Mouse (Mus musculus): Measurements from ENCODE around the gene Olfr573-ps1. TPM values are rescaled to one million over a fixed set of nuclear protein-coding genes. Genes with fewer than 3 reads are reported as not detected.

Olfr573-ps1 gene
- polyA plus RNA-seq, 1 experiment from 2014 or later, result not detected

- ATAC-seq (ENCODE audit: low read depth) (no peak; the same call in 1 of the 2 replicates), DNase-seq (peak; percentile 5)
- no peaks in the 10 kb centered on the region for H3K36me3 ChIP-seq
- H3K4me1 ChIP-seq (replicated peaks), result no peaks in the 10 kb centered on the region
- H3K27ac ChIP-seq, result no peak overlapping the region
- 3% methylated on average over 1 of the region's 1 CpGs for WGBS (ENCODE audit: insufficient replicate concordance)
- no peak overlapping the region for H3K4me3 ChIP-seq (replicated peaks)
- no peak overlapping the region for H3K4me2 ChIP-seq
- H3K9ac ChIP-seq, result no peak overlapping the region
- H3K27me3 ChIP-seq, result no peaks in the 10 kb centered on the region
- H3K9me3 ChIP-seq (replicated peaks), result no peaks in the 10 kb centered on the region
Measured at GRCm38 (mm10) chr7:102919632-102920031, 22.7 kb downstream of the Olfr573-ps1 start.

- 49% methylated on average over 4 of the region's 4 CpGs for WGBS (ENCODE audit: insufficient replicate concordance)
- Histone ChIP-seq H3K27me3 (no peaks in the 10 kb centered on the region), H3K36me3 (no peaks in the 10 kb centered on the region), H3K4me2 (no peak within 1 kb of the TSS), H3K4me3 (replicated peaks) (no peak within 1 kb of the TSS), H3K27ac (no peak within 1 kb of the TSS), H3K9me3 (replicated peaks) (no peaks in the 10 kb centered on the region), H3K4me1 (replicated peaks) (no peaks in the 10 kb centered on the region), H3K9ac (no peak within 1 kb of the TSS)
- no peak for DNase-seq
- ATAC-seq (ENCODE audit: low read depth), result no peak
Measured at GRCm38 (mm10) chr7:102917032-102917875, 25.1 kb downstream of the Olfr573-ps1 start, which contains the start of gene Olfr571. Gene Olfr571 (minus strand): TSS chr7:102917536.

DNA sequence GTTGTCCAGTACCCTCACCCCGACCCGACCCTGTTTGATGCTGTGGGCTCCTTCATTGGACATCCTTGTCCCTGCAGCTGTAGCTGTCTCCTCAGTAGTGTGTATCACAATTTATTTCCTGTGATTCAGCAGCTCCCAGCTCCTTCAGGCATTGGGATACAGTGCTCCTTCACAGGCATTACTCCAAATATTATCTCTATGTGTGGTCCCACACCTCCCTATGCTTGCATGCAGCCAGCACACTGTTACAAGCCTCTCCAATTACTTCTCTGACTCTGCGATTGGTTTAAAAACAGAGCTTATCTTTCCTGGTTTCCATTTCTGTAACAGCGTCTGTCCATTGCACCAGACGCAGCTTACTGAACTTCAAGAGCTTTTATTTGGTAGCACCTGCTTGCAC lies 26.0 kb downstream of the Olfr573-ps1 start:
- DNase-seq, result no peak
- WGBS (ENCODE audit: insufficient replicate concordance), result 46% methylated on average over 5 of the region's 5 CpGs

DNA sequence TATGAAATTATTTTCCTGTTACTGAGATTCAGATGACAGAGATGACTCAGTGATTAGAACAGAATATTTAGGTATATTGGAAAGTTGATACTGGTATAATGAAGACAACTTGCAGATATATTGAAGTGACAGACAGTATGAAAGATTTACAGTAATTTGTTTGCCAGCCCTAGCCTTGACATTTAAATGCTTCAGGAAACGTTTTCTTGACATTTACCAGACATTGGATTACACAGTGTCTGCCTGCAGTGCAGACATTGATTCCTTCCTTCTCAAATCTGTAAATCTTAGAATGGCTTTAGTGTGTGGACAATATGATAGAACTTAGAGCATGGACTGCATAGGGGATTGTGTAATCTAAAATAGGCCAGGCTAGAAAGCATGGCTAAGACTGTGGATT lies 27.1 kb downstream of the Olfr573-ps1 start:
- Histone ChIP-seq H3K4me2 (no peak overlapping the region), H3K9ac (no peak overlapping the region), H3K27ac (no peak overlapping the region), H3K4me3 (replicated peaks) (no peak overlapping the region), H3K27me3 (no peaks in the 10 kb centered on the region), H3K4me1 (replicated peaks) (no peaks in the 10 kb centered on the region), H3K36me3 (no peaks in the 10 kb centered on the region), H3K9me3 (replicated peaks) (no peaks in the 10 kb centered on the region)
- DNase-seq (no peak), ATAC-seq (ENCODE audit: low read depth) (no peak)
- 17% methylated on average over 1 of the region's 1 CpGs for WGBS (ENCODE audit: insufficient replicate concordance)

More for the DNA sequence above, 26.0 kb downstream of the Olfr573-ps1 start:
- Histone ChIP-seq H3K9ac (no peak overlapping the region), H3K9me3 (replicated peaks) (no peaks in the 10 kb centered on the region), H3K27ac (no peak overlapping the region), H3K4me1 (replicated peaks) (no peaks in the 10 kb centered on the region), H3K27me3 (no peaks in the 10 kb centered on the region), H3K4me3 (replicated peaks) (no peak overlapping the region), H3K36me3 (no peaks in the 10 kb centered on the region), H3K4me2 (no peak overlapping the region)
- ATAC-seq (ENCODE audit: low read depth), result no peak

Other genes starting within 250 kb of the Olfr573-ps1 start
- gene Olfr557, start 246.7 kb downstream of the Olfr573-ps1 start, polyA plus RNA-seq (2015; fragmentation: Nextera tagmentation; extraction: Ambion mirVana), result not detected in 2 replicates
- gene Olfr558, start 240.4 kb downstream of the Olfr573-ps1 start, polyA plus RNA-seq (2015; fragmentation: Nextera tagmentation; extraction: Ambion mirVana), result not detected in 2 replicates
- gene Olfr33, start 223.5 kb downstream of the Olfr573-ps1 start, polyA plus RNA-seq (2015; fragmentation: Nextera tagmentation; extraction: Ambion mirVana), result not detected in 2 replicates
- gene Olfr559, start 215.1 kb downstream of the Olfr573-ps1 start, polyA plus RNA-seq (2015; fragmentation: Nextera tagmentation; extraction: Ambion mirVana), result not detected in 2 replicates
- not detected in 2 replicates for gene Olfr560, start 183.2 kb downstream of the Olfr573-ps1 start, polyA plus RNA-seq (2015; fragmentation: Nextera tagmentation; extraction: Ambion mirVana)
- gene Olfr78, start 183.1 kb downstream of the Olfr573-ps1 start, polyA plus RNA-seq (2015; fragmentation: Nextera tagmentation; extraction: Ambion mirVana), result not detected in 2 replicates
- gene Olfr561, start 171.4 kb downstream of the Olfr573-ps1 start, polyA plus RNA-seq (2015; fragmentation: Nextera tagmentation; extraction: Ambion mirVana), result not detected in 2 replicates
- gene Olfr564, start 139.1 kb downstream of the Olfr573-ps1 start, polyA plus RNA-seq (2015; fragmentation: Nextera tagmentation; extraction: Ambion mirVana), result not detected in 2 replicates
- gene Olfr566, start 83.8 kb downstream of the Olfr573-ps1 start, polyA plus RNA-seq (2015; fragmentation: Nextera tagmentation; extraction: Ambion mirVana), result not detected in 2 replicates
- not detected in 2 replicates for gene Olfr568, start 65.5 kb downstream of the Olfr573-ps1 start, polyA plus RNA-seq (2015; fragmentation: Nextera tagmentation; extraction: Ambion mirVana)
- not detected in 2 replicates for gene Olfr569, start 51.7 kb downstream of the Olfr573-ps1 start, polyA plus RNA-seq (2015; fragmentation: Nextera tagmentation; extraction: Ambion mirVana)
- not detected in 2 replicates for gene Olfr570, start 48.0 kb downstream of the Olfr573-ps1 start, polyA plus RNA-seq (2015; fragmentation: Nextera tagmentation; extraction: Ambion mirVana)
- gene Olfr571, start 25.0 kb downstream of the Olfr573-ps1 start, polyA plus RNA-seq (2015; fragmentation: Nextera tagmentation; extraction: Ambion mirVana), result not detected in 2 replicates
- gene Olfr572, start 18.2 kb downstream of the Olfr573-ps1 start, polyA plus RNA-seq (2015; fragmentation: Nextera tagmentation; extraction: Ambion mirVana), result not detected in 2 replicates
- gene Olfr574, start 5.9 kb upstream of the Olfr573-ps1 start, polyA plus RNA-seq (2015; fragmentation: Nextera tagmentation; extraction: Ambion mirVana), result not detected in 2 replicates
- gene Olfr575, start 16.2 kb upstream of the Olfr573-ps1 start, polyA plus RNA-seq (2015; fragmentation: Nextera tagmentation; extraction: Ambion mirVana), result not detected in 2 replicates
- gene Olfr576, start 20.1 kb upstream of the Olfr573-ps1 start, polyA plus RNA-seq (2015; fragmentation: Nextera tagmentation; extraction: Ambion mirVana), result not detected in 2 replicates
- gene Olfr577, start 33.4 kb upstream of the Olfr573-ps1 start, polyA plus RNA-seq (2015; fragmentation: Nextera tagmentation; extraction: Ambion mirVana), result not detected in 2 replicates
- gene Olfr578, start 46.7 kb upstream of the Olfr573-ps1 start, polyA plus RNA-seq (2015; fragmentation: Nextera tagmentation; extraction: Ambion mirVana), result not detected in 2 replicates
- not detected in 2 replicates for gene Olfr582, start 95.4 kb upstream of the Olfr573-ps1 start, polyA plus RNA-seq (2015; fragmentation: Nextera tagmentation; extraction: Ambion mirVana)
- gene Olfr583, start 108.7 kb upstream of the Olfr573-ps1 start, polyA plus RNA-seq (2015; fragmentation: Nextera tagmentation; extraction: Ambion mirVana), result not detected in 2 replicates
- gene Olfr584, start 139.3 kb upstream of the Olfr573-ps1 start, polyA plus RNA-seq (2015; fragmentation: Nextera tagmentation; extraction: Ambion mirVana), result not detected in 2 replicates
- not detected in 2 replicates for gene Olfr585, start 155.1 kb upstream of the Olfr573-ps1 start, polyA plus RNA-seq (2015; fragmentation: Nextera tagmentation; extraction: Ambion mirVana)
- gene Olfr586, start 183.1 kb upstream of the Olfr573-ps1 start, polyA plus RNA-seq (2015; fragmentation: Nextera tagmentation; extraction: Ambion mirVana), result not detected in 2 replicates
- gene Olfr588-ps1, start 198.3 kb upstream of the Olfr573-ps1 start, polyA plus RNA-seq (2015; fragmentation: Nextera tagmentation; extraction: Ambion mirVana), result not detected in 2 replicates
- gene Olfr589, start 213.8 kb upstream of the Olfr573-ps1 start, polyA plus RNA-seq (2015; fragmentation: Nextera tagmentation; extraction: Ambion mirVana), result not detected in 2 replicates
- not detected in 2 replicates for gene Olfr591, start 235.8 kb upstream of the Olfr573-ps1 start, polyA plus RNA-seq (2015; fragmentation: Nextera tagmentation; extraction: Ambion mirVana)
- gene Olfr592, start 242.2 kb upstream of the Olfr573-ps1 start, polyA plus RNA-seq (2015; fragmentation: Nextera tagmentation; extraction: Ambion mirVana), result not detected in 2 replicates

All from liver, embryonic 13.5 days (tissue).